Mouse (Mus musculus) common myeloid progenitor, adult 5-6 weeks (primary cell): ENCODE measurements around the gene Pdzd2. TPM values are rescaled to one million over a fixed set of nuclear protein-coding genes. Genes with fewer than 3 reads are reported as not detected.
"Not testable (repeated sequence)": the region's sequence is repeated elsewhere in the genome, so short reads cannot be mapped to it uniquely, and the experiment has no call there.

ENCODE experiments used
- ATAC-seq: replicated peaks from 2 replicates; pipeline ENCODE4 v1.8.0; 2016; ENCODE audit warnings: low read depth, mild to moderate bottlenecking, moderate TSS enrichment, inconsistent platforms; ENCODE audit not compliant: poor library complexity, severe bottlenecking
- total RNA-seq: library from RNA; stranded (forward); fragments of 200-1000, 187-1606 nt; gene quantifications from 2 replicates; pipeline ENCODE4 v1.2.3, GENCODE M21; 2017

Pdzd2 gene
- total RNA-seq, 1 experiment from 2014 or later, result 0.82 TPM

DNA sequence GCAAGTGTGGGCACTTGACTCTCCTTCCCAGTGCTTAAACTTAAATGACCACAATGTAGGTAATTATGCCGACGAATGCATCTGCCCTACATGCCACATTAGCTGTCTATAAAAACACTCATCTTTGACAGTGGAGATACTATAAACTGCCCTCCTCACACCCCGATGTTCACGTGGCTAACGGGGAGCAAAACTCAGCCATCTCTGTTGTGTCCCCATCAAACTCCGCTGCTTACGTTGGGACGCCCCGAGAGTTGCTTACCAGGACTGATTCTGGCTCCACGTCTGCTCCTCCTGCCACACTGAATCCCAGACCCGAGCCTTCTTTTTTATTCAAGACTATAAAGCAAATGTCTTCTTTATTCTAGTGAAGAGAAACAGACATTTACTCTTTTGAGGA is 371.4 kb downstream of the Pdzd2 start:
- ATAC-seq, result no peak

DNA sequence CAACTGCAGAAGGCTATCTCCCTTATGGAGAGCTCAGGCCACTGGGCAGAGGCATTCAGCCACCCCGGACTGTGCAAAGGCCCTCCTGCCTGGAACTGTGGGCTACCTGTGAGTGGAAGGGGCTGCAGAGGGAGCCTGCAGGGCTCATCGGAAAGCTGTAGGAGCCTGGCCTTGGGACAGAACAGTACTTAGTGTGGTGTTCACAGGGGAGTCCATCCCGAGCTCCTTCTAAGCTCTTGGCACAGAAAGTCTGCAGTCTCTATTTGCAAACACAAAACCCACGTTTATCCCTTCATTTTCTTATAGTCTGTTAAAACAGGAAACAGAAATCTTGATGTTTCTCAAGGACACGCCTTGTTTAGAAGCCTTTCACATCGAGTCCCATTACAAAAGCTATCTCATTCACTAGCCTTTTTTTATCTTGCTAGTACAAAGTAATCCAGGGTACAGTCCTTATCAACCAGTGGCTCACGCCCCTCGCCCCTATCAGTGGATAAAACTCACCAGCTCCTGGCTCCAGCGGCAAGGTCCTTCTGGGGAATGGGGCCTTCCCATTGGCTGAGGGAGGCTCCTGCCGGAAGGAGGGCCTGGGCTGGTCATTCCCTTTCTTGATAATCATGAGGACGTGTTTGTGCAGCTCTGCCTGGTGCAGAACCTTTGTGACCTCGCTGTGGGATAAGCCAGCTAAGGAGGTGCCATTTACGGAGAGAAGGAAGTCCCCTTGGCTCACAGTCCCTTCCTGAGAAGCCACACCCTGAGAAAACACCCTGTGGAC is 372.2 kb downstream of the Pdzd2 start:
- peak; percentile 54 for ATAC-seq

DNA sequence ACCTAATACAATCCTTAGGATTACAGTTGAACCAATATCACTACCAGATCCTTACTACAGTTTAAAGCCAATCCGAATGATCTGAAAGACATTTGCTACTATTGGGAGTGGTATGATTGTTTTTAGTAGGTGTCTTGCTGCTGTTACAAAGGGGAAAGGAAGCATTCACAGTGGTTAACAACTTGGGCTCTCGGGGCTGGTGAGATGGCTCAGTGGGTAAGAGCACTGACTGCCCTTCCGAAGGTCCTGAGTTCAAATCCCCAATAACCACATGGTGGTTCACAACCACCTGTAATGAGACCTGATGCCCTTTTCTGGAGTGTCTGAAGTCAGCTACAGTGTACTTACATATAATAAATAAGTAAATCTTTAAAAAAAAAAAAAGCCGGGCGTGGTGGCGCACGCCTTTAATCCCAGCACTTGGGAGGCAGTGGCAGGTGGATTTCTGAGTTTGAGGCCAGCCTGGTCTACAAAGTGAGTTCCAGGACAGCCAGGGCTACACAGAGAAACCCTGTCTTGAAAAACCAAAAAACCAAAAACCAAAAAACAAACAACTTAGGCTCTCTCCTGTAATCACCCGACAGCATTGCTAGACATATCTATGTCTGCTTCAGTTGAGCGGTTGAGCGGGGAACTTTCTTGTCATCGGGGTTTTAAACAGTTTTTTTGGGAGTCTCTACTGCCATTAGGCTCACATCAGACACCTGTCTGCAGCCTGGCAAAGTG is 373.0 kb downstream of the Pdzd2 start:
- ATAC-seq, result not testable (repeated sequence)

DNA sequence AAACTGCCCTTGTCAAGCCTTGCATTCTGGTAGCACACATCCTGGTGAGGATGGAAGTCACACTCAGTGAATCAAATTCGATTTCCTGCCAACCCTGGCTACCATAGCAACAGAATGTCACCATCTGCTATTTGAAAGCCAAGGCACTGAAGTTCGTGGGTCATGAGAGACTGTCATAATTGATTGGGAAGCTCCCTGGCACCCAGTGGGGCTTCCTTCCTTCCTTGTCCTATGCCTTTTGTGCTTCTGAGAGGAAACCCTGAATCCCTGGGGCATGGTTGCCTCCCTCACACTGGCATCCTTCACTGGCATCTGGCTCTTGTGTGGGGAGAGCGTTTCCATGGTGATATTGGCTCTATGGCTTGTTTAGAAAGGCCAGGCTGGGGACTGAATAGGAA is 373.7 kb downstream of the Pdzd2 start:
- ATAC-seq, result no peak

DNA sequence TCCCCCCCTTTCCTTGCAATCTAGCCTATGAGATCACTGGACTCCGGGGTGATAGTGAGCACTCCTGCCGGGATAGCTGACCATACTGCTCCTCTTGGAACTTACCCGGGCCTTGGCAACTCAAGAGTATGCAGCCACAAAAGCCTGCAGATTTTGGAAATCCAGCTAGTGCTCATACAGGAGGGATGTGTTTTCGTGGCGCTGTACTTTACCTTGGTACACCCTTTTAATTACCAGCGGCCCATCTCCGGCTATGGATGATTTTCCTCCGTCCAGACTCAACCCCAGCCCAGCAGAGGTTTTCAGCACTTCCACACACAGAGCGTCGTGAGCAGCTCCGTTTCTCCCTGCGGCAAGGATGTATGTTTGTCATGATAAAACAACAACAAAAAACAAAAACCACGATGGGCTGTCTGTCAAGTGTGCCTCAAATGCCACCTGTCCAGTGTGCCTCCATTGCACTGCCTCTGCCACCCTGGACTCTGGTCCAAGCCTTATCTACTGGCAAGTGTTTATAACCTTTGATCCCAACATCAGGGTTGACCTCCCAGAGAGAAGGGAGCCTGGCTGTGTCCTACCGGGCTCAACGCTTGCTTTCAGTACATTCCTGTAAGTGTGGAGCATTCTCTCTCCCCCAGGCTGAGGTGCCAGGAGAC is 374.2 kb downstream of the Pdzd2 start:
- no peak for ATAC-seq

DNA sequence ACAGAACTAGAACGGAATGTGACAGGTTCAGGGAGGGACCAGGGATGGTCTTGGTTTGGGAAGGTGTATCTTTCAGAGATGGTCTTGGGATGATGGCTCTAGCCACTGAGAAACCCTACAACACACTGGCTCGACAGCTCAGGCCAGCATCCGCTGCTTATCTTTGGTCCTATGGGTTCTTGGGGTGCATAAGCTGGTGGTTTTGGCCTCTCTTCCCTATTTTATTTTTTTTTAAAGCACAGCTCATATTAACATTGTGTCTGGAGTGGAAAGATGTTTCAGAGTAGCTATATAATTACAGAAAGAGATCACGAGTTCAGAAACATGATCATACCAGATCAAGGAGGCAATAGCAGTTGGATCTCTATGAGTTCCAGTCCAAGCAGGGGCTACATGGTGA is 375.6 kb downstream of the Pdzd2 start:
- no peak for ATAC-seq

DNA sequence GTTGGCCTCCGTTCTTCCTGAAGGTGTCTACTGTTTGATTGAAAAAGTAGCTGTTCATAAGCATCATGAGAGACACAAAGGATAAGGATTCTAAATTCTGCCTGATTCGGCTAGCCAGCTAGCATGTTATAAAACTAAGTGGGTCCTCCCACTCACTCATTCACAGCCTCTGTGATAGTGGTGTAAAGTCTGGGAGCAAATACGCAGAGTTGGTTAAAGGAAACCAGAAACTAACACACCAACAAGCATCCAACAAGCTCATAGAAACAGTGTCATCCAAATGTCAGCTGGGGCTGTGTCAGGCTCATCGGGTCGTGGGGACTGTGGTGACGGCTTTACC is 377.1 kb downstream of the Pdzd2 start:
- no peak for ATAC-seq

DNA sequence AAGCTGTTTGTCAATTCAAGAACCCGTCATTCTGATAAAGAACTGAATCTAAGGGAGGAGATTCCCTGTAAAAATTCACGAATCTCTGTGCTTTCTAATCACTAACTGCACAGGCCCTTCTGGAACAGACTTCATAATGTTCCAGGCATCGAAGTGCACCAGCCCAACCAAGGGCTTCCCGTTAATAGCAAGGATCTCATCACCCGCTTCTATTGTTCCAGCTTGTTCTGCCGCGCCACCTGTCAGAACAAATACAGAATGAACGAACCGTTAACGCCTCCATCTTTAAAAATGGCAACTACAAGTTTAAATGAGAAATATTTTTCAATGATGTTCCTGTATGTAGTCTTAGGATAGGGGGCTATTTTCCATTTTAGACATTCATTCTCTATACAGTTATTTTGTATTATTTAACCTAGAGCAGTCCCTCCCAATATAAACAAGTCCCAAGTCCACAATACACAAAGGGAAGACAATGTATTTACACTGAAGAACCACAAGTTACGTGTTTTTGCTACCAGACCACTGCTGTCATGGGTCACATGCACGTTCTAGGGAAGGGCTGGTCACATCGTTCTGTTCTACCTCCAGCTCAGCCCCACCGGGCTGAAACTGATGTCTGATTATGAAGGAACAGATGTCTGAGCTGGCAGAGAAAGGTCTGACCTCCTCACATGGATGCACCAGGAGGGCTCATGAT is 377.6 kb downstream of the Pdzd2 start:
- ATAC-seq, result no peak

DNA sequence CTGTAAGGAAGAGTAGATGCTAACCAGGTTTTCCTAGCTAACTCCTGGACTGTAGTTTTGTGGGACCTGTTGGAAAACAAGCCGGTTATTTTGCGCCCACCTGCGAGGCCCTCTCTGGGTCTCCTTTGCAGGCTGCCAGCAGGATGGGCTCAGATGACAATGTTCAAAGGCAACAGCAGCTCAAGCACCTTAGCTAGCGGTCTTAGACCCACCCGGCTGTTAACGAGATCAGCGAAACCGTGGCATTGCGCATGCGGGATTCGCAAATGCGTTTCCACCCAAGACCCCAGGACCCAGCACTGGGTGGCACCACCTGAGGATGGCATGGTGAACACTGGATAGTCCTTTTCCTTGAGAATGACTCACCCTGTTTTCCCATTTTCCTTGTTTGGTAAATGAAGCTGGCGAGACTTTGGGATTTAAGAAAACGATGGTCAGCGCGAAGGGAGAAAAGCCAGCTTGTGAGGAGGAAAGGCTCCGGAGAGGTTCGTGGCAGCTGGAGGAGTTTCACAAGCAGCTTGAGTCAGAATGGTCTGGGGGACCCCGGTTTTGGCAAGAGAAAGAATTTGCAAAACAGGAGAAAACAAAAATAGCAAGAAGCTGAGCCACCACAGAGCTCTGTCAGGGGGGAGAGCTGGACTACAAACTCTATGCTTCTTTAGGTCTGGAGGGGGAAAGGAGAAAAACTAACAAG is 379.1 kb downstream of the Pdzd2 start:
- ATAC-seq, result no peak

DNA sequence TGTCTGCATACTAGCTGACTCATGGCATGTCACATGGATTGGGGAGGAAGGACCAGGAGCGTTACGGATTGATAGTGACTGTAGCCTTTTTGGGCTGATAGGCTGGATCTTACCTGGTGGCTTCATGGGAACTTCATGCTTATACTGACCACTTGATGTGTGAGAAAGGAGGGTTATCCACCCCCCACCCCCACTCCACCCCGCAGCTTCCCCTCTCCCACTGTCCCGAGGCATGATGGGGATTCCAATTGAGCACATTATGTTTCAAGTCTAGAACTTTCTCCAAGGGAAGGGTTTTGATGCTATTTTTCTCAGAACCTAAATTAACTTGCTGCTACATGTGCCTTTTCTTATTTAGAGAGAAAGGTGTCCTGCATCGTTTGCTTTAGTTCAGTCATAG is 381.3 kb downstream of the Pdzd2 start:
- ATAC-seq, result no peak

DNA sequence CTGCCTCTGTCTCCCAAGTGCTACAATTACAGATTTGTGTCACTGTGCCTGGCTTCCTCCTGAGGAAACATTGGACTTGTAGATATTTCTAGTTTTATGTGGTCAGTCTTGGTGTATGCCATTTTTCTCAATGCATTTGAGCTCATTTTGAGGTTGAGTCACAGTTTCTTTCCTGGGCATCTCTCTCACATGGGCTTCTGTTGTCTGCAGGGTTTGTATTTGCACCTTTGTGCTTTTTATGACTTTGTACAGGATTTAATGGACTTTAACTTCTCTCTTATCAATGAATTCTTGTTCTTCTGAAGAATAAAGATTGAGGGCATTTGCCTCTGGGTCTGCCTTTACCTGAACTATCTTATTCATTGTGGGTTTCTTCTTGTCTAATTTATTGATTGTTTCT is 382.3 kb downstream of the Pdzd2 start:
- ATAC-seq, result no peak

DNA sequence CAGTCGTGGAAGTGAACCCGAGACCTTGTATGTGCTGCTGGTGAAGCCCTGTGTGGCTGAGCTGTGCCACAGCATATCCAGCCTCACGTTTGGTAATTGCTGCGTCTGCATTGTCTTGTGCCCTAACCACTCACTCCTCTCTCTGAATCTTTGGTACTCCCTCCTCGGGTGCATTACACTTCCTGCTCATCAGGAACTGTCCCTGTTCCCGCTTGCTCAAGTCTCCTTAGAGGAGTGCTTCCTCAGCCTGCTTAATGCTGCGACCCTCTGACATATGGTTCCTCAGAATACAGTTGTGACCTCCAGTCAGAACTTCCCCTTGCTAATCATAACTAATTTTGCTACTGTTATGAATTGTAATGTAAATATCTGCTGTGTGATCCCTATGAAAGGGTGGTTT is 383.8 kb downstream of the Pdzd2 start:
- ATAC-seq, result no peak

DNA sequence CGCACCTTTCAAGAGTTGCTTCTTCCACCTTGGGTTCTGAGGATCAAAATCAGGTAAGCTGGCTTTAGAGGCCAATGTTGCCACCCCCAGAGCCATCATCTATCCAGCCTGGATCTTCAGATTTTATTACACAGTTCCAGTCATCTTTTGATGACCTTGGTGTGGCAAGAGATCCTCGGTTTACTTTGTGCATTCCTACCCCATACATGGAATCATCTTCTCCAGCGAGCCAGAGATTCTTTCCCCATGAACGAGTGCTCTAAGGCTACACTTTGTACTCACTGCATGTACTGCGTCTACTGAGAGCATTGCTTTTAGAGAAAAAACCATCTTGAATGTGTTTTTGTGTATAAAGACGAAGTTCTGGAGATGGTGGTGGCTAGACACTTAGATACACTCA is 384.5 kb downstream of the Pdzd2 start:
- ATAC-seq, result no peak

DNA sequence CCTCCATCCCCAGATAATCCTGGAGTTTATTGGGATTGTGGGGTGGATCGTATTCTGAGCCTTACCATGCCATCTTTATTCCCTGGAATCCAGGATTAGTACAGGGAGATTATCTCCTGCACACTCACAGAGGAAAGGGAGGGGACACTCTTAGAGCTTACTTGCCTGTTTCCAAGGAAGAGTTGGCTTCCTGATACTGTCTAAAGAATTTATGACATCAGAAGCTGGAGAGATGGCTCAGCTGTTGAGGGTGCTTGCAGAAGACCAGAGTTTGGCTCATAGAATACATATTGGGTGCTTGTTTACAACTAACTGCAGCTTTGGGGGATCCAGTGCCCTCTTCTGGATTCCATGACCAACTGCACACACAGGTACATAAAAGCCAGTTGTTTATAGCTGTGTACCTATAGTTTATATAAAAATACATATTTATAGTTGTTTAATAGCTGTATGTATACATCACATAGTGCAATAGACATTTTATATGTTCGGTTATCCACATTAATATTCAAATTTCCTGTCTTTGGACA is 385.4 kb downstream of the Pdzd2 start:
- 0 out of 2 replicates have a peak, but pooled peaks have one; percentile 33 for ATAC-seq

DNA sequence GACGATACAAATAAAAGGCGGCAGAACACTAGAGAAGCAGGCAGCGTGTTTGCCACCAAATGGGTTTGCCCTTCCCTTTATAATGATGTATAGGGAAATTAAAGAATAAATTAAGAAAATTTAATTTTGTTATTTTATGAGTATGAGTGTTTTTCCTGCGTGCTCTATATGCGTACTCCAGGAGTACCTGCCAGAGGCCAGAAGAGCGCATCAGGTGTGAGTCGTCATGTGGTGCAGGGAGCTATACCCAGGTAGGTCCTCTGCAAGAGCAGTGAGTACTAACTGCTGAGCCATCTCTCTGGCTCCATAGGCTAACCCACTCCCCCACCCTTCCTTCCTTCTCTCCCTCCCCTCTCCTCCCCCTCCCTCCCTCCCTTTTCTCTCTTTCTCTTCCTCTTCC is 388.3 kb downstream of the Pdzd2 start:
- ATAC-seq, result no peak

DNA sequence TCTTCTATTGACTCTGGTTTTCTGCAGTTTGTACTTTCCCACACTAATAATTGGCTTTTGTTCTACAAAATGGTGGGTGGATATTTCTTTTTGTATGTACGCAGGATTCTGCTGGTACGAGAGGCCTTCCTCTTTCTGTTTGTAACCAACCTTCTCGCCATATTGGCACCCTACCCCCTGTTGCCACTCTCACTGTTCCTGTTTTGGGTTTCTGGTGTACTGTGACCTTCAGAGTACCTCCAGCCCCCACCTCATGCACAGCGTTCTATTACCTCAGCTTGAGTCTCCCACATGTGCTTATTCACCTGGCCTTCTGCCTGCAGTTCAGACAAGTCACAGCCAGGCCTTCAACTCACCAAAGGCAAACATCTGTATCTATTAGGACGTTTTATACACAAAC is 389.9 kb downstream of the Pdzd2 start:
- ATAC-seq, result 0 out of 2 replicates have a peak, but pooled peaks have one; percentile 42

DNA sequence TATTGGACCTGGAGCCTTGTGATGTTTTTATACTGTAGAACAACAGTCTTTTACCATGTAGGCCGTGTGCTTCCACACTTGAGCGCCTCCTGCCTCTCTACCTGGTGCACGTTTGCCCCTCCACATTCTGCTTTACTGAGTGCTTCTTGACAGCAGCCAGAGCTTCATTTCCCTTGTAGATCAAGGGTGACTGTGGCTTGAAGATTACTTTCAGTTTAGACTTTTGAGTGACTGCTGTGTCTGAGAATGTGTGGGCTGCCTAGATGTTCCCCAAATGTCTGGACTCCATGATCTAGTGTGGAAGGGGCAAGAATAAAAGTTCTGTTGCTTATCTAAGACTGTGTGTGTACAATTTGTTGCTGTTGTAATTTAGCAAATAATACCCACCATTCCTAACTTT is 390.8 kb downstream of the Pdzd2 start:
- ATAC-seq, result no peak

DNA sequence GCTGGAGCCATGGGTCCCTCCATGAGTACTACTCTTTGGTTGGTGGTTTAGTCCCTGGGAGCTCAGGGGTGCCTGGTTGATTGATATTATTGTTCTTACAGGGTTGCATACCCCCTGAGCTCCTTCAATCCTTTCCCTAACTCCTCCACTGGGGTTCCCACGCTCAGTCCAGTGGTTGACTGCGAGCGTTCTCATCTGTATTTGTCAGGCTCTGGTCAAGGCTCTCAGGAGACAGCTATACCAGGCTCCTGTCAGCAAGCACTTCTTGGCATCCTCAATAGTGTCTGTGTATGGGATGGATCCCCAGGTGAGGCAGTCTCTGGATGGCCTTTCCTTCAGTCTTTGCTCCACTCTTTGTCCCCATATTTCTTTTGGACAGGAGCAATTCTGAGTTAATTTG is 392.8 kb downstream of the Pdzd2 start:
- ATAC-seq, result no peak

DNA sequence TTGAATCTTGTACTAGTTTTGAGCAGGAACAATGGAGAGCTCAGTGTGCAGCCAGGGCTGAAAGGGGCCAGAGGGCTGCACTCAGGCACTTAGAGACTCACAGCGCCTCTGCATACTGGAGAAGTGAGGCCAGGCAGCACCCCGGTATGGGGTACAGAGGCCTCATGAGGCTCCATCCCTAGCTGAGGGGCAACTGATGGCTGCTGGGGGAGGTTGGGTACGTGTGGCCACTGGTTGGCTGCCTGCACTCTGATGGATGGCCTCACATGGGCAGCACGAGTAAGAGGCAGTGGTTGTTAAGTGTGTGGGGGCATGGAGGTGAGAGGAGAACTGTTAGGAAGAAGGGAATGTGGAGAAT is 398.3 kb downstream of the Pdzd2 start:
- ATAC-seq, result peak; percentile 34; the same call in 1 of the 2 replicates
